Mouse (Mus musculus) intestine, embryonic 16.5 days (tissue): ENCODE results near the gene C87436. TPM values are rescaled to one million over a fixed set of nuclear protein-coding genes. Genes with fewer than 3 reads are reported as not detected.

ENCODE experiments used
- ATAC-seq: fragments of 200-750 bp; cut with Nextera tagmentation; 2 replicates; pipeline ENCODE4 v1.8.0; 2017; ENCODE audit warnings: moderate TSS enrichment, moderate library complexity
- H3K27ac ChIP-seq: fragments of 300-500 bp; sonication (generic); 2 replicates; pipeline ENCODE4 v1.5.1; 2014; ENCODE audit warnings: mild to moderate bottlenecking, low read length
- H3K27me3 ChIP-seq: fragments of 300-500 bp; sonication (generic); replicated peaks from 2 replicates; pipeline ENCODE4 v1.6.1; 2014; ENCODE audit warnings: low read length, control low read depth, mixed read lengths; ENCODE audit not compliant: control insufficient read depth, insufficient read depth
- H3K36me3 ChIP-seq: fragments of 300-500 bp; sonication (generic); 2 replicates; pipeline ENCODE4 v1.6.1; 2014; ENCODE audit warnings: low read length, control low read depth; ENCODE audit not compliant: control insufficient read depth, insufficient read depth
- H3K4me1 ChIP-seq: fragments of 300-500 bp; sonication (generic); 2 replicates; pipeline ENCODE4 v1.6.1; 2014; ENCODE audit warnings: low read length, control low read depth, mixed read lengths; ENCODE audit not compliant: control insufficient read depth, insufficient read depth
- H3K4me2 ChIP-seq: fragments of 300-500 bp; sonication (generic); 2 replicates; pipeline ENCODE4 v1.6.1; 2014; ENCODE audit warnings: low read depth, low read length, control low read depth
- H3K4me3 ChIP-seq: fragments of 300-500 bp; sonication (generic); 2 replicates; pipeline ENCODE4 v1.5.1; 2014; ENCODE audit warnings: mild to moderate bottlenecking, low read length
- H3K9ac ChIP-seq: fragments of 300-500 bp; sonication (generic); 2 replicates; pipeline ENCODE4 v1.6.1; 2014; ENCODE audit warnings: low read depth, low read length
- H3K9me3 ChIP-seq: fragments of 300-500 bp; sonication (generic); 2 replicates; pipeline ENCODE4 v1.6.1; 2016; ENCODE audit warnings: low read length, control low read depth; ENCODE audit not compliant: control insufficient read depth
- WGBS: fragments of 180-500 bp; shearing (Covaris S2); extraction: QIAGEN DNeasy Blood & Tissue Kit; methylation state at CpG from one replicate; pipeline ENCODE4 v1.1.7; 2014; 5-methylcytosine and 5-hydroxymethylcytosine counted together
- polyA plus RNA-seq: library from polyadenylated mRNA; unstranded; fragments of >200 nt; fragmentation: Nextera tagmentation; extraction: Ambion mirVana; gene quantifications from 2 replicates; pipeline ENCODE4 v1.2.1, GENCODE M21; 2015

The C87436 gene
- polyA plus RNA-seq, 1 experiment from 2014 or later: 21.7 TPM

DNA sequence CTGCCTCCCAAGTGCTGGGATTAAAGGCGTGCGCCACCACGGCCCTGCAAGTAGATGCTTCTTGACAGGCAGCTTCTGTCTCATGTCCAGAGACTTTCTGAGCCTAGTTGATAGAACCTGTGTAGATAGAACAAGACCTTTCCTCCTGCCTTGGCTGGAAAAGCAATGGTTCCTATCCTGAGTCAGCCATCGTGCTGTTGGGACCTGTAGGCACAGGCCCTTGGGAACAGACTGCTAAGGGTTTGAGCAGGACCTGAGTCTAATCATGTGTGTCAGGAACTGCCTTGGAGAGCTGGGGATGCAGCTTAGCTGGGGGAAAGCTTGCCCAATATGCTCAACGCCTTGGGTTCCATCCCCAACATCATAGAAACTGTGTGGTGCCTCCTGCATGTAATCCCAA is 35.9 kb downstream of the C87436 start:
- Histone ChIP-seq H3K9ac (no peak overlapping the region), H3K27ac (no peak overlapping the region), H3K4me2 (no peak overlapping the region), H3K9me3 (no peaks in the 10 kb centered on the region), H3K27me3 (no peaks in the 10 kb centered on the region), H3K4me1 (peaks cover 21% of the 10 kb centered on the region), H3K36me3 (no peaks in the 10 kb centered on the region), H3K4me3 (no peak overlapping the region)
- ATAC-seq: no peak
- 94% methylated on average over 5 of the region's 5 CpGs for WGBS

DNA sequence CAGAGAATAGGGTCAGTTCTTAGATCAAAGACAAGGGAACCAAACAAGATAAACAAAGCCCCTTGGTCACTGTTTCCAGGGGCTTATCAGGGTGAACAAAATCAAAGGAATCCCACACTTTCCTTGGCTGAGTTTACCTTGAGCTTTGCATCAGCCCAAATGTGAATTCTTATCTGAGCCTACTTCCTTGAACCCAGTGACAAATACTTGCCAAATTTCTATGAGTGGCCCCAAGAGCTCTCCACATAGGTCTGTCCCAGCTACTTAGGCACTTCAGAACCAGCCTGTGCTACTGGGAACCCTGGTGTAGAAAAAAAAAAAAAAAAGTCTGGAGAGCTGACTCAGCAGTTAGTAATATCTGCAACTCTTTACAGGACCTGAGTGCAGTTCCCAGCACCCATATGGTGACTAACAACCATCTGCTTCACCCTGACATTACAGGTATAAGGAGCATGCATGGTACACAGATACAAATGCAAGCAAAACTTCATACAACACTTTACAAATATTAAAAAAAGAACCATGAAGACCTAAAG is 36.5 kb downstream of the C87436 start:
- Histone ChIP-seq H3K4me1 (peaks cover 27% of the 10 kb centered on the region), H3K9me3 (no peaks in the 10 kb centered on the region), H3K36me3 (no peaks in the 10 kb centered on the region), H3K4me3 (no peak overlapping the region), H3K9ac (no peak overlapping the region), H3K4me2 (no peak overlapping the region), H3K27me3 (no peaks in the 10 kb centered on the region), H3K27ac (no peak overlapping the region)
- ATAC-seq: no peak

DNA sequence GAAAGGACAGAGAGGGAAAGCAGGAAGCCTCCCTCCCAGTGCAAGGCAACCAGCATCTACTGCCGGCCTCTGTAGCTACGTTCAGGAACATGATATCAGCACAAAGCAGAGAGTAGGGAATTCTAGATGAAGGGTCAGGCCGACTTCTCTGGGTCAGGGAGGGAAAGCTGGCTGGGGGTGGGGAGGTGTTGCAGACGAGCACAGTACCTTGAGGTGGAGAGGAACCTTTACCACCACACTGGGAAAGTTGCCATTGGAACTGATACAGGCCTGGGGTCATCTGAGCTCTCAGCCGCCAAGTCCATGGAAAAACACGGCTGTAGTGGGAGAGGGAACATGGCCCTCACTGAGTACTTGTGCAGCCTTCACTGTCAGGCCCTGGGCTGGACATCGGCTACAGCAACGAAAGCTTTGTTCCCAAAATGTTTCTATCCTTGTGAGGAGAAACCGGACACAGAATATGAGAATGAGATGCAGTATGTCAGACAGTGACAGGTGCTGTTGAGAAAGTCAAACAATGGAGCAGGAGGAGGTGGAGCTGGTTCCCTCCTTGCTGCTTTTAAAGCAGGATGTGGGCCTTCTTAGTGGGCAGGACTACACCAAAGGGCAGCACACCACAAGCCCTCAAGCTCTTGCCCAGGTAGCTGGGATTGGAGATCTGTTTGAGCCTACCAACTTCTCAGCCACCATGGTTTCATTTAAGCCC is 37.4 kb downstream of the C87436 start:
- no peaks in the 10 kb centered on the region for H3K27me3 ChIP-seq
- H3K9ac ChIP-seq: 0 out of 2 replicates have a peak overlapping the region, but pooled peaks have one; percentile 9
- H3K36me3 ChIP-seq: no peaks in the 10 kb centered on the region
- H3K4me3 ChIP-seq: no peak overlapping the region
- no peaks in the 10 kb centered on the region for H3K9me3 ChIP-seq
- peaks cover 30% of the 10 kb centered on the region for H3K4me1 ChIP-seq
- 71% methylated on average over 9 of the region's 9 CpGs for WGBS
- H3K27ac ChIP-seq: peak overlapping the region; percentile 42
- no peak for ATAC-seq
- no peak overlapping the region for H3K4me2 ChIP-seq

DNA sequence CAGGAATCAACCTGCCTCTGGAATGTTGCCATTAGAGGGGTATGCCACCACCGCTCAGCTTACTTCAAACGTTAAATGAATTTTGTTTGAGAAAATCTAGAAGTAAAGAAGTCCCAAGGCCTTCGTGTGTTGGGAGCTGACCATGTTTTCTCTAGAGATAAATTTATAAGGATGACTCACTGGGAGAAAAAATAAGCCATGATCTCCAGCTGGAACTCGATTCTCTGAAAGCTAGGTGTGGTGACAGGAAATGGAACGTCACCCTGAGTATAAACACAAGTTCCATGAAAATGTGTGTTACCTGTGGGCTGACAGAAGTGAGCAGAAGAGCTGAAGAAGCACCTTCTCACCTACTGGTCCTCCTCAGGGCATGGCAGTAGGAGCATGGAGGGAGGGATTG is 38.8 kb downstream of the C87436 start:
- H3K36me3 ChIP-seq: no peaks in the 10 kb centered on the region
- H3K27me3 ChIP-seq: no peaks in the 10 kb centered on the region
- 68% methylated on average over 5 of the region's 5 CpGs for WGBS
- no peak overlapping the region for H3K4me3 ChIP-seq
- no peak overlapping the region for H3K4me2 ChIP-seq
- H3K4me1 ChIP-seq: peaks cover 38% of the 10 kb centered on the region
- no peaks in the 10 kb centered on the region for H3K9me3 ChIP-seq
- no peak for ATAC-seq
- 0 out of 2 replicates have a peak overlapping the region, but pooled peaks have one; percentile 8 for H3K27ac ChIP-seq
- H3K9ac ChIP-seq: no peak overlapping the region

DNA sequence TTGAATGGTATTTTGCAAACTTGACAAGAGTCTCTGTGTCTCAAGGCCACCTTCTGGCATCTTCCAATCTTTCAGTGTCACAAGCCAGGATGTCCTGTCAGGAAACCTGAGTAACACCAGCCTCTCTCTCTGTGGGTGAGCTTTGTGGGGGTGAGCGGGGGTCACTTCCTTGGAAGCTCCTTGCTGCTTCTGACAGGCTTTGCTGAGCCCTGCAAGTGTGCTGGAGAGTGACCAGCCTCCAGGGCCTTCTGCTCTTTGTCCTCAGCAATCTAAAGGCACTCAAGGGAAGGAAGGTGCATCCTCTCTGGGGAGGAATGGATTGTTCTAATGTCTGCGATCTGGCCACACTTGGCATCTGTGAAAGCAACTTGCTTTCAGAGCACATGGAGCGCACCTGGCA is 41.1 kb downstream of the C87436 start:
- 63% methylated on average over 3 of the region's 3 CpGs for WGBS
- Histone ChIP-seq H3K27me3 (no peaks in the 10 kb centered on the region), H3K4me1 (peaks cover 31% of the 10 kb centered on the region)

DNA sequence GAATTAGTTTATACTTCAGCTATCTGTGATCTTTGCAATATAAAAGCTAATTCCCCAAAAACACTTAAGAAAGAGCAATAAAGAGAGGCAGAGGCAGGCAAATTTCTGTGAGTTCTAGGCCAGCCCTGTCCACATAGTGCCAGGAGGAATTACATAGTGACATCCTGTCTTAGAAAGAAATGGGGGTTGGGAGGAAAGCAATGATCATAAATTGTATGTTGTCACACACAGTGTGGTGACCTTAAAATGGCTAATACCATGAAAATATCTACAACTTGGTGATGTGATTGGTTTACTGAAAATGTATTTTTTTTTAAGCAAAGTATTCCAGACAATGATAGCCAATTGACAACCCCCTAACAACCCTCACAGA is 41.6 kb downstream of the C87436 start:
- Histone ChIP-seq H3K4me1 (peaks cover 31% of the 10 kb centered on the region), H3K9me3 (no peaks in the 10 kb centered on the region), H3K36me3 (no peaks in the 10 kb centered on the region), H3K9ac (no peak overlapping the region; the same call in 1 of the 2 replicates), H3K4me3 (no peak overlapping the region), H3K27ac (peak overlapping the region; percentile 91), H3K27me3 (no peaks in the 10 kb centered on the region), H3K4me2 (no peak overlapping the region; the same call in 1 of the 2 replicates)
- no peak for ATAC-seq

More for the DNA sequence above, 41.1 kb downstream of the C87436 start:
- Histone ChIP-seq H3K27ac (peak overlapping the region; percentile 67), H3K9me3 (no peaks in the 10 kb centered on the region), H3K36me3 (no peaks in the 10 kb centered on the region), H3K9ac (no peak overlapping the region; the same call in 1 of the 2 replicates), H3K4me3 (no peak overlapping the region), H3K4me2 (no peak overlapping the region)
- ATAC-seq: no peak

DNA sequence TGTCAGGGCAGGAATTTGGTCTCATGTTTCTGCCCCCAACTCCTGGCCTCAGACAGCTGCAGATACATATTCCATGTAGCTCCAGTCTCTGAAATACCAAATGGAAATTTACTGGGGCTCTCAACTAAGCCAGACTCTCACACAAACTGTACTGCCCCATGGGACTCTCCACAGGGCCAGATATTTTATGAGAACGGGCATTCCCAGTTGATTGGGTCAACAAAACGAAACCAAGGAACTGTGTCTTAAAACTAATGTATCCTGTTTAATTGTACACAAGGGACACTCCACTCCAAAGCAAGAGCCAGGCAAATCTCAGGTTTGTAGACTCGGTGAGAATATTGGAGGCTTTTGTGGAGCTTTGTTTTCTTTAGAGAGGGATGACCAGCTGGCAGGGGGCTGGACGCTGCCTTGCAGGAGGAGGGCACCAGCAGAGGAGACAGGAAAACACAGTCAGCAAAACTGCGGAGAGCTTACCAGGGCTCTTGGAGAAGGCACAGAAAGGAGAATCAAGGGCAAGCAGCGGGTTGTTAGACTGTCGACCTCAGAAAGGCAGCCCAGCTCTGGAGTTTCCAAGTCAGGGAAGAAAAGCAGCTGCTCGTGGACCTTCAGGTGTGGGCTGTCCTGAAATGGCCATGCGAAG is 42.1 kb downstream of the C87436 start:
- peak overlapping the region; percentile 63 for H3K9ac ChIP-seq
- H3K4me1 ChIP-seq: peaks cover 31% of the 10 kb centered on the region
- peak overlapping the region; percentile 41 for H3K4me2 ChIP-seq
- H3K9me3 ChIP-seq: no peaks in the 10 kb centered on the region
- H3K36me3 ChIP-seq: no peaks in the 10 kb centered on the region
- WGBS: 28% methylated on average over 9 of the region's 9 CpGs
- 0 out of 2 replicates have a peak, but pooled peaks have one; percentile 31 for ATAC-seq
- peak overlapping the region; percentile 91 for H3K27ac ChIP-seq
- H3K27me3 ChIP-seq: no peaks in the 10 kb centered on the region
- H3K4me3 ChIP-seq: peak overlapping the region; percentile 23

DNA sequence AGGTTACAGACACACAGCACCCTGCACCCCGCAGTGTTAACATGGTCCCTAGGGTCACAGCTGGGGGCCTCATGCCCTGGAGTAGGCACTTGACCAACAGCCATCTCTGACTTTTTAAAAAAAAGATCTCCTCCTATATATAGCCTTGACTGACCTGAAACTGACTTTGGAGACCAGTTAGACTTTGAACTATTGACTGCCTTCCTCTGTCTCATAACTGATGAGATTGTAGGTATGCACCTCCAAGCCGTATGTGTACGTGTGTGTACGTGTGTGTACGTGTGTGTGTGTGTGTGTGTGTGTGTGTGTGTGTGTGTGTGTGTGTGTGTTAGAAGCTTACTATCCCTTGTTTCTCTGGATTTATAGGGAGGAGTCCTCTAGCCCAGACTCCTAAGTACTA is 43.7 kb downstream of the C87436 start:
- peak; percentile 71 for ATAC-seq
- Histone ChIP-seq H3K27ac (peak overlapping the region; percentile 68), H3K9me3 (no peaks in the 10 kb centered on the region), H3K4me1 (peaks cover 30% of the 10 kb centered on the region), H3K9ac (no peak overlapping the region), H3K36me3 (no peaks in the 10 kb centered on the region), H3K4me2 (peak overlapping the region; percentile 12; the same call in 1 of the 2 replicates), H3K27me3 (no peaks in the 10 kb centered on the region), H3K4me3 (no peak overlapping the region)
- WGBS: 64% methylated on average over 5 of the region's 5 CpGs

DNA sequence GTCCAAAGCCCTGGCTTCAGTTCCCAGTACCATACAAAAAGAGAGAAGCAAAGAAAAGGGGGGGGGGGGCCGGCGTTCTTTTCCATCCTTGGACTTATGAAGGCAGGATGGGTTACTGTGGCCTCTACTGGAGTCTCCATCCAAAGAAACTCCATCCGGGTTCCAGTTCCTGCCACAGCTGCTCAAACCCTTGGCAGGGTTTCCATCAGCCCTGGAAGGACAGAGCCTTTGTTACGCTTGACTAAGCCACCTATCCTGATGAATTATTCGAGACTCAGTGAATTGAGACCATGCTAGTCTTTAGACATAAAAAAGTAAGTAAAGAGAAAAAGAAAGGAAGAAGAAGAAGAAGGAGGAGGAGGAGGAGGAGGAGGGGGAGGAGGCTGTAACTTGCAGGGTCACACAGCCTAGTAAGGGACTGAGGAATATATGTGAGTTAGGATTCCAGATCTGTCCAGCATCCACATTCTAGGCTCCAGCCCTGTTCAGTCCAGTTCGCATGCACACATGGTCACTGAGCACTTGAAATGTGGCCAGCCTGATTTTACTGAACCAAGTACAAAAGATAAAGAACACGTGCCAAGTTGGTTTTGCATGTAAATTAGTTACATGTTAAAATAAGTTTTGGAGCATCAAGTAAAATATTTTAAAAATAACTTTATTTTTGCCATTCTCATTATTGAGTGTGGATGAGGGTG is 47.9 kb downstream of the C87436 start:
- H3K4me1 ChIP-seq: peaks cover 20% of the 10 kb centered on the region
- no peak overlapping the region for H3K4me3 ChIP-seq
- 82% methylated on average over 7 of the region's 7 CpGs for WGBS
- peak overlapping the region; percentile 99; the same call in 1 of the 2 replicates for H3K27ac ChIP-seq
- no peak overlapping the region for H3K4me2 ChIP-seq
- no peaks in the 10 kb centered on the region for H3K36me3 ChIP-seq
- H3K9ac ChIP-seq: no peak overlapping the region
- no peaks in the 10 kb centered on the region for H3K27me3 ChIP-seq
- no peak for ATAC-seq
- no peaks in the 10 kb centered on the region for H3K9me3 ChIP-seq
